Mouse (Mus musculus) G1E (cell line): ENCODE measurements around the gene Ctnnbip1.
"Not testable (repeated sequence)": the region's sequence is repeated elsewhere in the genome, so short reads cannot be mapped to it uniquely, and the experiment has no call there.

Source experiments
- CTCF ChIP-seq: IDR thresholded peaks from 2 replicates; pipeline ENCODE4 v1.5.1; 2012; ENCODE audit warnings: low read depth, low read length, inconsistent platforms, mixed read lengths
- GATA1 ChIP-seq: IDR thresholded peaks from 2 replicates; pipeline ENCODE4 v1.6.1; 2012; ENCODE audit warnings: borderline replicate concordance, low read length, inconsistent platforms, mixed read lengths
- GATA2 ChIP-seq: IDR thresholded peaks from 2 replicates; pipeline ENCODE4 v1.6.1; 2012; ENCODE audit warnings: low read depth, low read length, inconsistent platforms, borderline replicate concordance
- POLR2AphosphoS5 ChIP-seq: IDR thresholded peaks from 2 replicates; pipeline ENCODE4 v1.6.1; 2012; ENCODE audit warnings: low read depth, low read length, inconsistent platforms; ENCODE audit not compliant: insufficient replicate concordance
- TAL1 ChIP-seq: conservative IDR thresholded peaks from 2 replicates; pipeline ENCODE4 v1.6.1; 2012; ENCODE audit warnings: low read depth, low read length, inconsistent platforms, mixed read lengths

GRCm38 (mm10) chr4:149613497-149613896 lies 95.5 kb downstream of the Ctnnbip1 start:
- TF ChIP-seq CTCF, POLR2AphosphoS5, GATA2, GATA1, TAL1: not testable (repeated sequence)
